Mouse (Mus musculus) heart, embryonic 14.5 days (tissue): Measurements from ENCODE around the gene Parg. TPM values are rescaled to one million over a fixed set of nuclear protein-coding genes. Genes with fewer than 3 reads are reported as not detected.

Experiments
- ATAC-seq: fragments of 200-750 bp; cut with Nextera tagmentation; 2 replicates; pipeline ENCODE4 v1.8.0; 2017; ENCODE audit warnings: low read depth, moderate TSS enrichment; ENCODE audit not compliant: insufficient number of reproducible peaks, insufficient read depth, low FRiP score
- H3K27ac ChIP-seq, 2 experiments: fragments of 200-500 bp in 1 of 2; fragments of 300-500 bp in 1 of 2; sonication (generic) in 1 of 2; replicated peaks in 1 of 2; 2 replicates each; pipeline ENCODE4 v1.5.1; 2012 to 2014; ENCODE audit warnings: low read depth in 2 of 2, low read length in 2 of 2, control low read depth in 1 of 2, mild to moderate bottlenecking in 1 of 2, mixed read lengths in 1 of 2; ENCODE audit not compliant: control insufficient read depth in 1 of 2, insufficient read depth in 1 of 2
- H3K27me3 ChIP-seq: fragments of 300-500 bp; sonication (generic); 2 replicates; pipeline ENCODE4 v1.6.1; 2014; ENCODE audit warnings: mild to moderate bottlenecking, low read length, control low read depth; ENCODE audit not compliant: control insufficient read depth, insufficient read depth
- H3K36me3 ChIP-seq: fragments of 300-500 bp; sonication (generic); 2 replicates; pipeline ENCODE4 v1.6.1; 2014; ENCODE audit warnings: mild to moderate bottlenecking, control low read depth, low read length, mixed read lengths; ENCODE audit not compliant: control insufficient read depth, insufficient read depth
- H3K4me1 ChIP-seq, 2 experiments: fragments of 200-500 bp in 1 of 2; fragments of 300-500 bp in 1 of 2; sonication (generic) in 1 of 2; 2 replicates each; pipeline ENCODE4 v1.6.1; 2012 to 2014; ENCODE audit warnings: low read length in 2 of 2, control low read depth in 1 of 2, mixed read lengths in 1 of 2; ENCODE audit not compliant: control insufficient read depth in 2 of 2, insufficient read depth in 2 of 2
- H3K4me2 ChIP-seq: fragments of 300-500 bp; sonication (generic); 2 replicates; pipeline ENCODE4 v1.6.1; 2014; ENCODE audit warnings: mild to moderate bottlenecking, low read length
- H3K4me3 ChIP-seq, 2 experiments: fragments of 200-500 bp in 1 of 2; fragments of 300-500 bp in 1 of 2; sonication (generic) in 1 of 2; 2 replicates each; pipeline ENCODE4 v1.5.1; 2012 to 2014; ENCODE audit warnings: low read length in 2 of 2, mild to moderate bottlenecking in 2 of 2, control low read depth in 1 of 2, low read depth in 1 of 2, moderate library complexity in 1 of 2; ENCODE audit not compliant: control insufficient read depth in 1 of 2, insufficient read depth in 1 of 2
- H3K9ac ChIP-seq: fragments of 300-500 bp; sonication (generic); 2 replicates; pipeline ENCODE4 v1.6.1; 2014; ENCODE audit warnings: mild to moderate bottlenecking, low read length
- H3K9me3 ChIP-seq: fragments of 300-500 bp; sonication (generic); 2 replicates; pipeline ENCODE4 v1.6.1; 2016; ENCODE audit warnings: low read length, control low read depth; ENCODE audit not compliant: control insufficient read depth
- WGBS: fragments of 180-500 bp; shearing (Covaris S2); extraction: QIAGEN DNeasy Blood & Tissue Kit; methylation state at CpG from one replicate; pipeline ENCODE4 v1.1.7; 2014; 5-methylcytosine and 5-hydroxymethylcytosine counted together
- polyA plus RNA-seq: library from polyadenylated mRNA; unstranded; fragments of >200 nt; fragmentation: Nextera tagmentation; extraction: Ambion mirVana; gene quantifications from 2 replicates; pipeline ENCODE4 v1.2.1, GENCODE M21; 2014

Gene Parg
- polyA plus RNA-seq, 1 experiment from 2014 or later, result 30.2 TPM

DNA sequence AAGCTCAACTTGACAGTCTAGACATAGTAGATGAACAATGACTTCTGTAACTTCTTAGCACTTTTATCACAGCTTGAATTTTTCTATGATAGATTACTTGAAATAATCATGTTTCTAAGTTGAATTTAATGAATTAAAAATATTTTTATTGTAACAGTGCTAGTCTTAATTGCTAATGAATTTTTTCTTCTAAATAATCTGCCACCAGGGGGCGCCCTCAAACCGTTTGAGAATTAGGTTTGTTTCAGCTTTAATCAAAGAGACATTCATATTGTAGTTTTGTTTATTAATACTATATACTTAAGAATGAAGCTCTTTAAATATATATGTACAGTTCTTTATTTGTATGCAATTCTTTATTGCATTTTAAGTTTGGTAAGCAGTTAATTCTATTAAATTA is 27.2 kb downstream of the Parg start:
- H3K27ac ChIP-seq, result no peak overlapping the region
- 0% methylated on average over 2 of the region's 2 CpGs for whole genome bisulfite sequencing

DNA sequence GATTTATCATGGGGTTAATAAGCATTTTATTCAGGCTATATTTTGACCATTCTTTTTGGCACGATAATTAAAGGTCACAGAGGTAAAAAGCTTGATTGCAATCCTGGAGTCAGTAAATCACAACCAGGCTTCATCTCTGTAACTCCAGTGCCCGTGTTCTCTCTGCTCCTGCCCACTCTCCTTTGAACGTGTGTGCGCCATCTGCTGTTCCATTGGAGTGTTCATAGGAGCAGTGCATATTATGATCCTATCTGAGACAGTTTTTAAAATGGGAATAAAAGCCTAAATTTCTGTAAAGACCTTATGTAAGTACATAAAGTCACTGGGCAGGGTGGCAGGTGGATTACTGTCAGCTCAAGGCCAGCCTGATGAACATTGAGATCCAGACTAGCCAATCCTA is 40.7 kb downstream of the Parg start:
- Histone ChIP-seq H3K36me3 (peaks cover 53% of the 10 kb centered on the region), H3K27ac (no peak overlapping the region), H3K27me3 (no peaks in the 10 kb centered on the region), H3K9ac (no peak overlapping the region), H3K4me3 (no peak overlapping the region), H3K4me2 (no peak overlapping the region), H3K4me1 (no peaks in the 10 kb centered on the region), H3K9me3 (no peaks in the 10 kb centered on the region)
- ATAC-seq, result no peak
- WGBS, result 75% methylated on average over 4 of the region's 4 CpGs

More for the DNA sequence above, 27.2 kb downstream of the Parg start:
- Histone ChIP-seq H3K9me3 (no peaks in the 10 kb centered on the region), H3K27me3 (no peaks in the 10 kb centered on the region), H3K36me3 (peaks cover 17% of the 10 kb centered on the region), H3K4me3 (no peak overlapping the region), H3K4me1 (no peaks in the 10 kb centered on the region; a peak in 1 of 4 replicates), H3K9ac (no peak overlapping the region), H3K4me2 (no peak overlapping the region)
- ATAC-seq, result no peak

DNA sequence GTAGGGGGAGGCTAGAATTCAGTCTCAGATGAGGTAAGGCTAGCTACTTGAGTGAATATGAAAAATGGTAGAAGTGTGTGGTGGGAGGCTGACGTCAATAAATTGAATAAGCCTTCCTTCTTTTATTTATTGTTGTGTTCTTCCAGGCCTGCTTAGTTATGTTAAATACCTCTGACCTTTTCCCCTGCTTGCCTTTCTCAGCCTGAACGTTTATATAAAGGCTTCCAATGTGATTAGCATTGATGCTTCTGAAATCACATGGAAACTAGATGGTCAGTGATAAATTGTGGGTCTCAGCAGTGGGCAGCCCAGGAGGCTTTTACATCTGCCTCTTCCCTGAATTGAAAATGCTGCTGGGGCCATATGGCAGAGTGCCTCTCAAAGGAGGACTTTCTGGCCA is 44.3 kb downstream of the Parg start:
- no peak for ATAC-seq
- no peak overlapping the region for H3K4me2 ChIP-seq
- no peak overlapping the region for H3K9ac ChIP-seq
- H3K4me1 ChIP-seq, result no peaks in the 10 kb centered on the region
- H3K9me3 ChIP-seq, result no peaks in the 10 kb centered on the region
- H3K4me3 ChIP-seq, result no peak overlapping the region
- H3K36me3 ChIP-seq, result peaks cover 47% of the 10 kb centered on the region
- H3K27ac ChIP-seq, result no peak overlapping the region
- 62% methylated on average over 2 of the region's 2 CpGs for WGBS
- no peaks in the 10 kb centered on the region for H3K27me3 ChIP-seq

DNA sequence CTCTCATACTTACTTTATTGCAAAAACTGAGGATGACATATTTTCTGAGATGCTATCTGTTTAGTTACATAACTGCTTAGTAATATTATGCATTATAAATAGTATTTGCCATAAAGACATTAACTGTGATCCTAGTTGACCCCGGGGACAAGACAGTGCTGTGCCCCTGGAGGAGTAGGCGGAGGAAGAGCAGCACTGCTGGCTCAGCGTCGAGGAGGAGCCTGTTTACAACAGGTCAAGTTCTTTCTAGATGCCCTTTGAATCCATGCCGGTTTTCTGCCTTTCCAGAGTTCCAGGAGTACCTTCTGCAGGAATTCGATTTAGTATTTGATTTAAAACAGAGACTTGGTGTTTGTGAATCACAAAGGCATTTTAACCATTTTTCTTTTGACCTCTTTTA is 47.9 kb downstream of the Parg start:
- ATAC-seq, result no peak
- Histone ChIP-seq H3K9ac (no peak overlapping the region), H3K4me3 (no peak overlapping the region), H3K36me3 (peaks cover 42% of the 10 kb centered on the region), H3K4me1 (no peaks in the 10 kb centered on the region), H3K9me3 (no peaks in the 10 kb centered on the region), H3K4me2 (no peak overlapping the region), H3K27me3 (no peaks in the 10 kb centered on the region), H3K27ac (no peak overlapping the region)
- WGBS, result 87% methylated on average over 6 of the region's 6 CpGs

DNA sequence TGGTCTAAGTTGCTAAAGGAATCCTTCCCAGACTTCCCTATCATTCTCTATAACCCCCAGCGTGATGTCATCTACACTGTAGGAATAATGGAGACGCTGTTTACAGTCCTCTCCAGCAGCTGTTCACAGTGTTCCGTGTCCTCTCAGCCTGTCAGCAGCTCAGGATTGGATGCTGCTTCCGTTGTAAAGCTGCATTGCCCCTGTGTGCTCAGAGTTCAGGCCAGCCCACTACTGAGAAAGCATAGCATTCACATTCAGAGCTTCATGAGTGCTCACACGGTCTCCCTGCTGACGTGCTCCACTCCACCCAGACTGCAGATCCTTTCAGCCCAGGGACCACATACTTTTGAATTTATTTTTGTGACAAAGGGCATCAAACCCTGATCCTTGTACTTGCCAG is 59.1 kb downstream of the Parg start:
- Histone ChIP-seq H3K27ac (peak overlapping the region; percentile 27 to 44; a peak in 3 of 4 replicates), H3K9ac (no peak overlapping the region)
- 29% methylated on average over 6 of the region's 6 CpGs for WGBS

DNA sequence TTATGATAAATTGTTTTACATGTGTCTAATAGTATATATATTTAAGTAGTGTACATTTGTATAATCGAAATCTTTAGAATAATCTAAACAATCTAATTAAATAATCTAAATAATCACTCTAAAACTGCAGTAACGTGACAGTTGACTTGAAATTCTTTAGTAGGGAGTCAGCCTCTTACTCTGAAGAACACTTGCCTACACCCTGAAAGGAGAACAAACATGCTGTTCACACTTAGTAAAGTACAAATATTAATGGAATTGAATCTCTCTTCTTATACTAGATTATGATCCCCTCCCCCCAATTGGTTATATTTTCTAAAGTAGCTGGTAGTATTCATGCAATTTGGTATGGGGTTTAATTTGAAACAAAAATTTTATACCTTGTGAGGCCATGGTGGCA is 60.0 kb downstream of the Parg start:
- Histone ChIP-seq H3K9ac (no peak overlapping the region), H3K4me2 (no peak overlapping the region), H3K9me3 (no peaks in the 10 kb centered on the region), H3K4me1 (no peaks in the 10 kb centered on the region), H3K27me3 (no peaks in the 10 kb centered on the region), H3K4me3 (no peak overlapping the region), H3K27ac (no peak overlapping the region), H3K36me3 (peaks cover 48% of the 10 kb centered on the region)
- ATAC-seq, result no peak
- 87% methylated on average over 2 of the region's 2 CpGs for WGBS

More for the DNA sequence above, 59.1 kb downstream of the Parg start:
- Histone ChIP-seq H3K4me1 (no peaks in the 10 kb centered on the region), H3K36me3 (peaks cover 48% of the 10 kb centered on the region), H3K4me3 (no peak overlapping the region), H3K9me3 (no peaks in the 10 kb centered on the region), H3K27me3 (no peaks in the 10 kb centered on the region), H3K4me2 (no peak overlapping the region)
- ATAC-seq, result peak; percentile 35; the same call in 1 of the 2 replicates

DNA sequence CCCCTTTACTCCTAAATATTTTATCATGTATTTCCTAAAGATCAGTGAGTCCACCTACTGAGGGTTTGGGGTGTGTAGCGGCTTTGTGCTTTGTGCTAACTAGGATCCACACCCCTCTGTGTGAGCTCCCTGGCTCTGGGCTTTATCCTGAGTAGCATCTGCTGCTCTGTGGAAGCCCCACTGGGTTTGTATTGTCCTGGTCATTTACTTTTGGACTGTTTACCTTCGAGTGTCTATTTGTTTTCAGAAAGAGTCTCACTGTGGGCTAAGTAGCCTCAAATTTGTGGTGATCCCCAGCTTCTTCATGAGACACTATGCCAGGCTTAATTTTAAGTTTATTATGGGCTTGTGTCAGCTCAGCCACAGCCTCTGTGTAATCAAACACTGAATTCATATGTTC is 67.2 kb downstream of the Parg start:
- ATAC-seq, result no peak
- Histone ChIP-seq H3K27ac (no peak overlapping the region), H3K4me3 (no peak overlapping the region), H3K4me2 (no peak overlapping the region), H3K36me3 (peaks cover 21% of the 10 kb centered on the region), H3K27me3 (no peaks in the 10 kb centered on the region), H3K9ac (no peak overlapping the region), H3K9me3 (no peaks in the 10 kb centered on the region), H3K4me1 (no peaks in the 10 kb centered on the region)
- WGBS, result 65% methylated on average over 2 of the region's 2 CpGs

DNA sequence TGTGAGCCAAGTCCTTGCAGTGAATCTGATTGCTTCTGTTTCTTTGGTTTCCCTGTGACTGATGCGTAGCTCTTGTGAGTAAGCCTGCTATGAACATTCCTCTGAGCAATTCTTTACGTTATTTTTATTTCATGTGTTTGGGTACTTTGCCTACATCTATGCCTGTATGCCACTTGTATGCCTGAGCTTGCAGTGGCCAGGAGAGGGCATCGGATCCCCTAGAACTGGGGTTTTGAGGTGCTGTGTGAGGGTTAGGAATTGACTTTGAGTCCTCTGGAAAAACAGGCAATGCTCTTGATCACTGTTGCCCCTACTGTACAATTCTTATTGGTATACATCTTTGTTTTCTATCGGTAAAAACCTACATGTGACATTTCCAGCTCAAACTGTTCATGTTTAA is 67.8 kb downstream of the Parg start:
- 83% methylated on average over 4 of the region's 4 CpGs for WGBS
- Histone ChIP-seq H3K9ac (no peak overlapping the region), H3K27me3 (no peaks in the 10 kb centered on the region), H3K27ac (no peak overlapping the region), H3K9me3 (no peaks in the 10 kb centered on the region), H3K4me2 (no peak overlapping the region), H3K4me1 (no peaks in the 10 kb centered on the region), H3K4me3 (no peak overlapping the region), H3K36me3 (peaks cover 21% of the 10 kb centered on the region)
- ATAC-seq, result no peak
